Mouse (Mus musculus) kidney, embryonic 14.5 days (tissue): ENCODE measurements at regions not wholly inside any gene's neighbourhood (a gene's known extent, or its start where the extent isn't known, plus 50 kb on each side); places are given as distances from the start of the nearest gene placed in this dataset.

Experiments
- ATAC-seq: fragments of 200-750 bp; cut with Nextera tagmentation; 2 replicates; pipeline ENCODE4 v1.8.0; 2017; ENCODE audit warnings: moderate number of reproducible peaks, mild to moderate bottlenecking, moderate TSS enrichment, moderate library complexity; ENCODE audit not compliant: low FRiP score, low TSS enrichment
- H3K27ac ChIP-seq: fragments of 300-500 bp; sonication (generic); 2 replicates; pipeline ENCODE4 v1.5.1; 2014; ENCODE audit warnings: low read depth, mild to moderate bottlenecking, low read length, moderate library complexity, mixed read lengths
- H3K27me3 ChIP-seq: fragments of 300-500 bp; sonication (generic); 2 replicates; pipeline ENCODE4 v1.6.1; 2014; ENCODE audit warnings: mild to moderate bottlenecking, low read length; ENCODE audit not compliant: control insufficient read depth, insufficient read depth
- H3K36me3 ChIP-seq: fragments of 300-500 bp; sonication (generic); 2 replicates; pipeline ENCODE4 v1.6.1; 2014; ENCODE audit warnings: low read length, mixed read lengths; ENCODE audit not compliant: control insufficient read depth, insufficient read depth
- H3K4me1 ChIP-seq: fragments of 300-500 bp; sonication (generic); 2 replicates; pipeline ENCODE4 v1.6.1; 2014; ENCODE audit warnings: low read length, mixed read lengths; ENCODE audit not compliant: control insufficient read depth, insufficient read depth
- H3K4me2 ChIP-seq: fragments of 300-500 bp; sonication (generic); replicated peaks from 2 replicates; pipeline ENCODE4 v1.6.1; 2014; ENCODE audit warnings: low read depth, mild to moderate bottlenecking, low read length
- H3K4me3 ChIP-seq: fragments of 300-500 bp; sonication (generic); 2 replicates; pipeline ENCODE4 v1.5.1; 2014; ENCODE audit warnings: mild to moderate bottlenecking, low read length
- H3K9ac ChIP-seq: fragments of 300-500 bp; sonication (generic); 2 replicates; pipeline ENCODE4 v1.6.1; 2014; ENCODE audit warnings: low read depth, mild to moderate bottlenecking, low read length, moderate library complexity
- H3K9me3 ChIP-seq: fragments of 300-500 bp; sonication (generic); 2 replicates; pipeline ENCODE4 v1.6.1; 2016; ENCODE audit warnings: low read length; ENCODE audit not compliant: control insufficient read depth
- WGBS: fragments of 180-500 bp; shearing (Covaris S2); extraction: QIAGEN DNeasy Blood & Tissue Kit; methylation state at CpG from one replicate; pipeline ENCODE4 v1.1.7; 2014; 5-methylcytosine and 5-hydroxymethylcytosine counted together

GRCm38 (mm10) chr3:132353204-132353603 is 268.1 kb downstream of the Dkk2 start:
- Histone ChIP-seq H3K27ac (no peak overlapping the region), H3K4me3 (no peak overlapping the region), H3K9me3 (no peaks in the 10 kb centered on the region), H3K4me1 (no peaks in the 10 kb centered on the region), H3K27me3 (no peaks in the 10 kb centered on the region), H3K36me3 (no peaks in the 10 kb centered on the region), H3K4me2 (no peak overlapping the region), H3K9ac (no peak overlapping the region)
- ATAC-seq, result no peak
- 61% methylated on average over 2 of the region's 2 CpGs for WGBS

GRCm38 (mm10) chr3:132359596-132359995 is 270.0 kb upstream of the Gimd1 start:
- no peaks in the 10 kb centered on the region for H3K36me3 ChIP-seq
- no peak for ATAC-seq
- no peak overlapping the region for H3K4me3 ChIP-seq
- no peak overlapping the region for H3K9ac ChIP-seq
- H3K27ac ChIP-seq, result no peak overlapping the region
- no peak overlapping the region for H3K4me2 ChIP-seq
- 90% methylated on average over 3 of the region's 3 CpGs for WGBS
- H3K4me1 ChIP-seq, result no peaks in the 10 kb centered on the region
- no peaks in the 10 kb centered on the region for H3K9me3 ChIP-seq
- H3K27me3 ChIP-seq, result no peaks in the 10 kb centered on the region

- Histone ChIP-seq H3K9ac (no peak overlapping the region), H3K4me2 (no peak overlapping the region), H3K4me1 (no peaks in the 10 kb centered on the region), H3K9me3 (no peaks in the 10 kb centered on the region), H3K27ac (no peak overlapping the region), H3K27me3 (no peaks in the 10 kb centered on the region), H3K4me3 (no peak overlapping the region), H3K36me3 (no peaks in the 10 kb centered on the region)
- 76% methylated on average over 4 of the region's 4 CpGs for WGBS
- ATAC-seq, result no peak
These were observed 254.0 kb upstream of the Gimd1 start for GRCm38 (mm10) chr3:132375579-132375978.

GRCm38 (mm10) chr3:132417742-132418141 is 211.9 kb upstream of the Gimd1 start:
- no peak overlapping the region for H3K4me3 ChIP-seq
- ATAC-seq, result peak; percentile 75; the same call in 1 of the 2 replicates
- no peaks in the 10 kb centered on the region for H3K4me1 ChIP-seq
- H3K36me3 ChIP-seq, result no peaks in the 10 kb centered on the region
- no peak overlapping the region for H3K27ac ChIP-seq
- no peak overlapping the region for H3K9ac ChIP-seq
- H3K4me2 ChIP-seq, result no peak overlapping the region
- H3K27me3 ChIP-seq, result no peaks in the 10 kb centered on the region
- H3K9me3 ChIP-seq, result no peaks in the 10 kb centered on the region
- 20% methylated on average over 2 of the region's 2 CpGs for WGBS

GRCm38 (mm10) chr3:132425819-132426671 is 203.6 kb upstream of the Gimd1 start:
- Histone ChIP-seq H3K9ac (no peak overlapping the region), H3K36me3 (no peaks in the 10 kb centered on the region), H3K4me3 (no peak overlapping the region), H3K9me3 (no peaks in the 10 kb centered on the region), H3K4me1 (no peaks in the 10 kb centered on the region), H3K27me3 (no peaks in the 10 kb centered on the region), H3K27ac (peak overlapping the region; percentile 17; the same call in 1 of the 2 replicates), H3K4me2 (peak overlapping the region; percentile 15; the same call in 1 of the 2 replicates)
- 24% methylated on average over 11 of the region's 11 CpGs for WGBS
- peak; percentile 84 for ATAC-seq

GRCm38 (mm10) chr3:132427244-132427643 is 202.4 kb upstream of the Gimd1 start:
- no peaks in the 10 kb centered on the region for H3K4me1 ChIP-seq
- no peak for ATAC-seq
- no peak overlapping the region for H3K4me3 ChIP-seq
- no peaks in the 10 kb centered on the region for H3K9me3 ChIP-seq
- no peaks in the 10 kb centered on the region for H3K27me3 ChIP-seq
- no peak overlapping the region for H3K9ac ChIP-seq
- 33% methylated on average over 9 of the region's 9 CpGs for WGBS
- no peak overlapping the region for H3K27ac ChIP-seq
- H3K4me2 ChIP-seq, result no peak overlapping the region
- no peaks in the 10 kb centered on the region for H3K36me3 ChIP-seq

- Histone ChIP-seq H3K27me3 (no peaks in the 10 kb centered on the region), H3K9me3 (no peaks in the 10 kb centered on the region), H3K4me3 (no peak overlapping the region), H3K9ac (no peak overlapping the region), H3K4me2 (peak overlapping the region; percentile 15), H3K27ac (no peak overlapping the region), H3K36me3 (no peaks in the 10 kb centered on the region), H3K4me1 (no peaks in the 10 kb centered on the region)
- 37% methylated on average over 17 of the region's 17 CpGs for WGBS
- ATAC-seq, result no peak
These were observed 201.5 kb upstream of the Gimd1 start for GRCm38 (mm10) chr3:132428148-132428547.

- Histone ChIP-seq H3K27ac (no peak overlapping the region), H3K4me1 (no peaks in the 10 kb centered on the region), H3K27me3 (no peaks in the 10 kb centered on the region), H3K4me3 (no peak overlapping the region), H3K9ac (no peak overlapping the region), H3K36me3 (no peaks in the 10 kb centered on the region), H3K9me3 (no peaks in the 10 kb centered on the region), H3K4me2 (no peak overlapping the region)
- ATAC-seq, result no peak
These were observed 197.8 kb upstream of the Gimd1 start for GRCm38 (mm10) chr3:132431805-132432204.

GRCm38 (mm10) chr3:132441226-132441625 is 188.4 kb upstream of the Gimd1 start:
- no peak overlapping the region for H3K4me3 ChIP-seq
- 91% methylated on average over 6 of the region's 6 CpGs for WGBS
- no peak for ATAC-seq
- H3K27ac ChIP-seq, result no peak overlapping the region
- H3K4me1 ChIP-seq, result no peaks in the 10 kb centered on the region
- no peak overlapping the region for H3K9ac ChIP-seq
- no peak overlapping the region for H3K4me2 ChIP-seq
- no peaks in the 10 kb centered on the region for H3K27me3 ChIP-seq
- no peaks in the 10 kb centered on the region for H3K9me3 ChIP-seq
- no peaks in the 10 kb centered on the region for H3K36me3 ChIP-seq
